Mouse (Mus musculus): ENCODE measurements at regions not wholly inside any gene's neighbourhood (a gene's known extent, or its start where the extent isn't known, plus 50 kb on each side); places are given as distances from the start of the nearest gene placed in this dataset.

GRCm38 (mm10) chr12:10223832-10224231 is 145.9 kb upstream of the Nt5c1b start:
- Histone ChIP-seq H3K4me3 (replicated peaks) (no peak overlapping the region), H3K27ac (no peak overlapping the region), H3K4me1 (no peaks in the 10 kb centered on the region), H3K9me3 (no peaks in the 10 kb centered on the region), H3K9ac (no peak overlapping the region), H3K4me2 (no peak overlapping the region), H3K27me3 (replicated peaks) (no peaks in the 10 kb centered on the region), H3K36me3 (no peaks in the 10 kb centered on the region)
- ATAC-seq (ENCODE audit: insufficient read depth, low FRiP score, low read depth) = no peak
- 29% methylated on average over 4 of the region's 4 CpGs for WGBS

- no peak overlapping the region for H3K4me3 ChIP-seq (replicated peaks)
- no peaks in the 10 kb centered on the region for H3K36me3 ChIP-seq
- no peak for ATAC-seq (ENCODE audit: insufficient read depth, low FRiP score, low read depth)
Measured at GRCm38 (mm10) chr12:10231144-10231543, 138.6 kb upstream of the Nt5c1b start.

DNA sequence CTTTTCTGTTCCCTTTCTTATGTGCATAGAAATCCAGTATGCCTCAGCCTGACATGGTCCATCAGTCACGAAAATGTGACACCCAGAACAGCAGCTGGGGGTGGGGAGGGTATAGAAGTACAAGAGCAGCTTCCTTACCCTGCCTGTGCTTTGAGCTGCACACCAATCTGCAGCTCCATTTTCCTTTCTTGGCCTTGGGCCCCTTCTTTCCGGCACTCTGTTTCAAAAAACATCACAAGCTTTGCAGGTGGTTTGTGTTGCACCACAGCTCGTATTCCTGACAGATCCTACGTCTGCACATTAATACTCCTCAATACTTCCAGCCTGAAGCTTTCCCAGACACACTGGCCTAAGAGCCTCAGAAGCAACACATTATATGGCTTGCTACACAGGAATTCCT is 138.1 kb upstream of the Nt5c1b start:
- Histone ChIP-seq H3K27me3 (replicated peaks) (no peaks in the 10 kb centered on the region), H3K4me2 (no peak overlapping the region), H3K36me3 (no peaks in the 10 kb centered on the region), H3K9me3 (no peaks in the 10 kb centered on the region), H3K4me3 (replicated peaks) (no peak overlapping the region), H3K4me1 (no peaks in the 10 kb centered on the region), H3K9ac (no peak overlapping the region), H3K27ac (no peak overlapping the region; the same call in 1 of the 2 replicates)
- ATAC-seq (ENCODE audit: insufficient read depth, low FRiP score, low read depth) = no peak
- WGBS = 45% methylated on average over 4 of the region's 4 CpGs

More at GRCm38 (mm10) chr12:10231144-10231543, 138.6 kb upstream of the Nt5c1b start:
- Histone ChIP-seq H3K27ac (no peak overlapping the region; the same call in 1 of the 2 replicates), H3K4me2 (no peak overlapping the region), H3K27me3 (replicated peaks) (no peaks in the 10 kb centered on the region), H3K9ac (no peak overlapping the region), H3K4me1 (no peaks in the 10 kb centered on the region), H3K9me3 (no peaks in the 10 kb centered on the region)
- 41% methylated on average over 4 of the region's 4 CpGs for WGBS

- Histone ChIP-seq H3K9ac (no peak overlapping the region), H3K36me3 (no peaks in the 10 kb centered on the region), H3K27ac (no peak overlapping the region), H3K4me3 (replicated peaks) (no peak overlapping the region), H3K27me3 (replicated peaks) (no peaks in the 10 kb centered on the region), H3K9me3 (no peaks in the 10 kb centered on the region), H3K4me1 (no peaks in the 10 kb centered on the region), H3K4me2 (no peak overlapping the region)
- ATAC-seq (ENCODE audit: insufficient read depth, low FRiP score, low read depth) = no peak
Measured at GRCm38 (mm10) chr12:10248110-10248509, 121.7 kb upstream of the Nt5c1b start.

DNA sequence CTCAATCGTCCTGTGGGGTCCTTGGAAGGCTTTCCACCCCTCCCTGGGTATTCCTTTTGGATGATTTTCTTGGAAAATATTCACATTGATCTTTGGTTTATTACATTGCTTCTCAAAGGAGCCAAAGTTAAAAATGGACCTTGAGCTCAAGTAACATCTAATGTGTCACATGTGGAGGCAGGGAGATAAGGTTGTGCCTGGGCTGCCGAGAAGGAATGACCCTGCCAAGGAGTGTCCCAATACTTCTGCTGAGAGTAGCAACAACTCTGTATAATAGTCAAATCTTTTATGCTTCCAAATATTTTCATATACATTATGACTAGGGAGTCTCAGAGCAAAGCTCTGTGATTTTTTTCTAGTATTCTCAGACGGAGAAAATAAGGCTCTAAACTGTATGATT is 113.4 kb upstream of the Nt5c1b start:
- Histone ChIP-seq H3K4me3 (replicated peaks) (no peak overlapping the region), H3K27ac (no peak overlapping the region), H3K9me3 (no peaks in the 10 kb centered on the region), H3K9ac (no peak overlapping the region), H3K36me3 (no peaks in the 10 kb centered on the region), H3K4me2 (no peak overlapping the region), H3K4me1 (no peaks in the 10 kb centered on the region), H3K27me3 (replicated peaks) (no peaks in the 10 kb centered on the region)
- no peak for ATAC-seq (ENCODE audit: insufficient read depth, low FRiP score, low read depth)
- 63% methylated on average over 3 of the region's 3 CpGs for WGBS

DNA sequence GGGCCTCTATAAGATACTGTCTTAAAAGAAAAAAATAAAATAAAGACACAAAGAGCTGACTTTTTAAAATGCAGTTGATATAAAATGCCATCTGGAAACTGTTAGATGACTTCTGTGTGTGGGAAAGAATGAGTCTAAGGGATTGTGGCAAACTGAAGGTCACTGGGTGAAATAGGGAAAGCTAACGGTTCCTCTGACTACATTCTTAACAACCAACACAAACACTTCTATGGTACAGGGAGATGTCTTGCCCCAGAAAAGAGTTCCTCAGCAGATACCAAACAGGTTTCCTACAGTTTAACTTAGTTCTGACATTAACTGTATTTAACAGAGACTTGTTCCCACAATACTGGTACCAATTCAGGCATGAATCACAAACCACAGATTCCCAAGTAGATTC is 103.6 kb upstream of the Nt5c1b start:
- no peak for ATAC-seq (ENCODE audit: insufficient read depth, low FRiP score, low read depth)
- no peak overlapping the region for H3K4me2 ChIP-seq
- 79% methylated on average over 1 of the region's 1 CpGs for WGBS
- H3K9ac ChIP-seq = no peak overlapping the region
- H3K9me3 ChIP-seq = no peaks in the 10 kb centered on the region
- no peak overlapping the region for H3K27ac ChIP-seq
- H3K27me3 ChIP-seq (replicated peaks) = no peaks in the 10 kb centered on the region
- no peak overlapping the region for H3K4me3 ChIP-seq (replicated peaks)
- H3K4me1 ChIP-seq = no peaks in the 10 kb centered on the region
- H3K36me3 ChIP-seq = no peaks in the 10 kb centered on the region

DNA sequence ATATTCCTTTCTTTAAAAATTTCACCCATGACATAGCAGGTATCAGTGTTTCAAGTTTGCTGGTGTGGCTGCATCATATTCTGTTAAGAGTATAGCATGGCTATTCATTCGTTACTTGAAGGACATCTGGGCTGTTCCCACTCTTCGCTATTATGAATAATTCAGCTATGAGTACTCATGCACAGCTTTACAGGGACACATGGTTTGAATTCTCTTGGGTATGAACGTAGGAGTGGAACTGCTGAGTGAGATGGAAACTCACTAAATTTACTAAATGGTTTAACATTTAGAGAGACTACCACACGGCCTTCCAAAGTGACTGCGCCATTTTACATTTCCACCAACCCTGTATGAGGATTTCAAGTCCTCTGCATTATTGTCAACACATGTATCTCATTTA is 97.7 kb upstream of the Nt5c1b start:
- no peak for ATAC-seq (ENCODE audit: insufficient read depth, low FRiP score, low read depth)
- WGBS = 89% methylated on average over 5 of the region's 5 CpGs
- Histone ChIP-seq H3K4me3 (replicated peaks) (no peak overlapping the region), H3K27ac (no peak overlapping the region), H3K27me3 (replicated peaks) (no peaks in the 10 kb centered on the region), H3K4me1 (no peaks in the 10 kb centered on the region), H3K4me2 (no peak overlapping the region), H3K36me3 (no peaks in the 10 kb centered on the region), H3K9ac (no peak overlapping the region), H3K9me3 (no peaks in the 10 kb centered on the region)

DNA sequence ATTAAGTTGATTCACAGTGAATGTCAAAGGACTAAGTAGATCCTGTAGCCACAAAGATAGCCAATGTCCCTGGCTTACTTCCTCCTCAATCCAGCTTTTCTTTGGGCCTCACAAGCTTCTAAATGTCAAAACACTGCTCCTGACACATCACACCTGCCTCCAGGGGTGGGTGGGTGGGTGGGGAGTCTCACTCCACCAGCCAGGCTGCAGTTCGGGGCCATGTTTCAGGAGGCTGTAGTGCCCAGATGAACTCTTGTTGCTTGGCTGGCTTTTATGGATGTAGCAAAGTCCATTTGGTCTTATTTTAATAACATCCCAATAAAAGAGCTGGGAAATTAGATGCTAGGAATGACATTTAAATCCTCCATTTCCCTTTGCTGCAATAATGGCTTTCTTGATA is 94.5 kb upstream of the Nt5c1b start:
- no peaks in the 10 kb centered on the region for H3K27me3 ChIP-seq (replicated peaks)
- H3K9me3 ChIP-seq = no peaks in the 10 kb centered on the region
- no peak overlapping the region for H3K9ac ChIP-seq
- H3K4me2 ChIP-seq = no peak overlapping the region
- H3K36me3 ChIP-seq = no peaks in the 10 kb centered on the region
- no peak overlapping the region for H3K4me3 ChIP-seq (replicated peaks)
- ATAC-seq (ENCODE audit: insufficient read depth, low FRiP score, low read depth) = no peak
- no peak overlapping the region for H3K27ac ChIP-seq
- WGBS = 54% methylated on average over 1 of the region's 1 CpGs
- no peaks in the 10 kb centered on the region for H3K4me1 ChIP-seq

DNA sequence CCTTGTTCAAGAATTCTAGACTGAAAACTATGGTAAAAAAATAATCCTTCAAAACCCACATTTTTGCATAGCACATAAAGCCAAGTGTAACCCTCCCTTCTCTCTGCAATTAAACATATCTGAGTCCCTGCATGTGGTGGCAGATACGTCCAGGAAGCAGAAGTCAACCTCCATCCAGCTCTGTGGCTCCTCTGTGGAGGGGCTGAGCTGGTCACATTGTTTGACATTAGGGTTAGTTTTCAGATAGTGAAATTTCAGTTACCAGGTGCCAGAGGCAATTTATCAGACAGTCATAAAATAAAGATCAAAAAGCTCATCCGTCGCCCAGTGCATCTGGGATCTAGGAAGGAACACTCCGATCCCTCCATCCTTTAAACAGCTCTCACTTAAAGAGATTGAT is 77.1 kb upstream of the Nt5c1b start:
- whole genome bisulfite sequencing = 35% methylated on average over 4 of the region's 4 CpGs
- Histone ChIP-seq H3K27ac (no peak overlapping the region), H3K36me3 (no peaks in the 10 kb centered on the region), H3K4me2 (no peak overlapping the region), H3K27me3 (replicated peaks) (no peaks in the 10 kb centered on the region), H3K9me3 (no peaks in the 10 kb centered on the region), H3K9ac (no peak overlapping the region), H3K4me1 (no peaks in the 10 kb centered on the region), H3K4me3 (replicated peaks) (no peak overlapping the region)
- no peak for ATAC-seq (ENCODE audit: insufficient read depth, low FRiP score, low read depth)

- no peak for ATAC-seq (ENCODE audit: insufficient read depth, low FRiP score, low read depth)
- no peaks in the 10 kb centered on the region for H3K27me3 ChIP-seq (replicated peaks)
- no peak overlapping the region for H3K4me3 ChIP-seq (replicated peaks)
- no peak overlapping the region for H3K9ac ChIP-seq
- no peak overlapping the region for H3K4me2 ChIP-seq
- no peaks in the 10 kb centered on the region for H3K36me3 ChIP-seq
- no peaks in the 10 kb centered on the region for H3K9me3 ChIP-seq
- no peaks in the 10 kb centered on the region for H3K4me1 ChIP-seq
- no peak overlapping the region for H3K27ac ChIP-seq
Measured at GRCm38 (mm10) chr12:10305970-10306369, 63.8 kb upstream of the Nt5c1b start.

Measured in stomach, embryonic 15.5 days (tissue).